Mouse (Mus musculus): Measurements from ENCODE around the gene Gmpr2.

The Gmpr2 gene

GRCm38 (mm10) chr14:55681160-55682117 lies 9.7 kb downstream of the Gmpr2 start, which contains the start of gene Tinf2:
Tinf2 (minus strand) TSS chr14:55681820.
- peak; percentile 93 for DNase-seq (ENCODE audit: low spot score)

GRCm38 (mm10) chr14:55682118-55682493 lies 10.4 kb downstream of the Gmpr2 start:
- no peak for DNase-seq (ENCODE audit: low spot score)

DNA sequence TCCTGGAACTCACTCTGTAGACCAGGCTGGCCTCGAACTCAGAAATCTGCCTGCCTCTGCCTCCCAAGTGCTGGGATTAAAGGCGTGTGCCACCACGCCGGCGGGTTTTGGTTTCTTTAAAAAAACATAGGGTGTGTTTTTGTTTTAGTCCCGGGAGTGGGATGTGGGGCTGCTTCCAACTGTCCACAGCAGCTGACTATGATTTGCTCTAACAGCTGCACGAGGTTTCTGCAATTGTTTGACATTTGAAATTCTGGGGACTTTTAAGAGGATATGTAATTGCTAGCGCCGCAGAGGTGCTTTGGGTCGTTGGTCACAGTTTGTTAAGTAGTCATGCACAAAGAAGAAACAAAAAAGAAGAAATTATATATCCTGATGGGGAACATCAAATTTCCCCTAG lies 17.7 kb downstream of the Gmpr2 start:
- DNase-seq (ENCODE audit: low spot score) = no peak

DNA sequence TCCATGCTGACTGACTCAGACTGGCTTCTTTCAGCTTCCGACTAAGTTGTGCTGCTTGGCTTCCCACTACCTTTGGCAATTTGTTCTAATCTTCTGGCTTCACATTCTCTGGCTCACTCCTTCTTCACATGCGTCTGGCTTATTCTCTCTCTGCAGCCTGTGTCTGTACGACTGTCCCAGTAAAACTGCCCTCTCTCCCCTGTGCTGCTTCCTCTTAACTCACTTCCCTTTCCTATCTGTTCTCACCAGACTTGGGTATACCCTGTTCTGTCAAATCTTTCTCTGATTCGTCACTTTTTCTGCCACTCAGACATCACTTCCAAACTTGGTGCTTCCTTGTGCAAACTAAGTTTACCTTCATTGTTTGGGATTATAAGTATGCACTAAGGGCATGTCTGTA lies 25.5 kb downstream of the Gmpr2 start:
- no peak for DNase-seq (ENCODE audit: low spot score)

- DNase-seq (ENCODE audit: low spot score) = no peak
Measured at GRCm38 (mm10) chr14:55701131-55701530, 29.4 kb downstream of the Gmpr2 start.

DNA sequence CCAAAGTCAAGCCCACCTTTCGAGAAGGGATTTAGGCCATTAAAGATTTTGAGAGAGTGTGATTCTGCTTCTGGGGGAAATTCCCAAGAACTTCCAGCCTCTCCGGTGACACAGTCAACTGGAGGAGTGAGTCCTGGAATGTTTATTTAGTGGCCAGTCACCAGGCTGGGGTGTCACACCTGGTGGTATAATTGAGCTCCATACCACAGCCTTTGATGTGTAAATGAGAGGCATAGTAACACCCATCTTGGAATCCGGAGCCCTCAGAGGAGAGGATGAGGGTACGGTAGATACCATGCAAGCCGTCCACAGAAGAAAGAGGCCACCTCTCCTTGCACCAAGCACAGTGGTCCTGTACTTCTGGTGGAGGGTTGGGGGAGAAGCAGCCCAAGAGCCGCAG lies 31.0 kb downstream of the Gmpr2 start:
- no peak for DNase-seq (ENCODE audit: low spot score)

DNA sequence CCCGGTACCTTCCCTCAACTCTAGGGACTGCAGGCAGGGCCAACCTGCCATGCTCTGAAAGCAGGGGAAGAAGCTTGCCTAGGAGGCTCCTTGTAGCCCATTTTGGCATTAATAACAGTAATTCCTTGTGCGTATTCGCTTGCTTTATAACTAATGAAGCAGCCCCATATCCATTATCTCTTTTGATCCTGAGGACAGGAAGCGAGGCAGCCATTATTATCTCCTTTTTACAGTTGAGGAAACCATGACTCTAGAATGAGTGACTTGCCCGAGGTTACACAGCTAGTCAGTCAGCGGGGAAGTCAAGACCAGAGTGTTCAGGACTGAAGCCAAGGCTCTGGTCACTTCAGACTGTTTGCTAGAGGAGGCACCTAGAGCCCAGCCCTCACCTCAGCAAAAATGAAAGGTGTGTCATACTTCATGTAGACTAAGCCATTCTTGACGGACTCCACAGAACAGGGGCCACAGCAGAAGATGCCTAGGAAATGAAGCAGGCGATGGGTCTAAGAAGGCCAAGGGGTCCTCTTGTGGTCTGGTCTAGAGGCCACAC lies 34.4 kb downstream of the Gmpr2 start:
- DNase-seq (ENCODE audit: low spot score) = no peak

- no peak for DNase-seq (ENCODE audit: low spot score)
Measured at GRCm38 (mm10) chr14:55707397-55707796, 35.7 kb downstream of the Gmpr2 start.

- no peak for DNase-seq (ENCODE audit: low spot score)
Measured at GRCm38 (mm10) chr14:55709509-55709908, 37.8 kb downstream of the Gmpr2 start.

DNA sequence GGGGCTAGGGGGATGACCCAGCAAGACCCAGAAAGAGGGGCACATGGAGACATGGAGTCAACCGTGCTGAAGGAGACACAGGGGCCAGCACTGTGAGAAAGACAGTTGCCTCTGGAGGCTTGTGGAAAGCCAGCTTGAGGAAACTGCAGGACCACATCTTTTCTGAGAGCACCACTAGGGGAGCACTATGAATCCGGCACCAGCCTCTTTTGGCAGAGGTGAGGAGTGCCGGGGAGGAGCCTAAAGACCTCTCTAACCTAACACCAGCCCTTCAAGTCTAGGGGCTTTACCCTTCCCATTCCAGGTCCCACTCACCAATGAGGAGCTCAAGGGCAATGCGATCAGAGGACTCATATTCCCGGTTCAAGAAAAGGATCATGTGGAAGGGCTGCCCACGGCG lies 40.0 kb downstream of the Gmpr2 start:
- no peak for DNase-seq (ENCODE audit: low spot score)

DNA sequence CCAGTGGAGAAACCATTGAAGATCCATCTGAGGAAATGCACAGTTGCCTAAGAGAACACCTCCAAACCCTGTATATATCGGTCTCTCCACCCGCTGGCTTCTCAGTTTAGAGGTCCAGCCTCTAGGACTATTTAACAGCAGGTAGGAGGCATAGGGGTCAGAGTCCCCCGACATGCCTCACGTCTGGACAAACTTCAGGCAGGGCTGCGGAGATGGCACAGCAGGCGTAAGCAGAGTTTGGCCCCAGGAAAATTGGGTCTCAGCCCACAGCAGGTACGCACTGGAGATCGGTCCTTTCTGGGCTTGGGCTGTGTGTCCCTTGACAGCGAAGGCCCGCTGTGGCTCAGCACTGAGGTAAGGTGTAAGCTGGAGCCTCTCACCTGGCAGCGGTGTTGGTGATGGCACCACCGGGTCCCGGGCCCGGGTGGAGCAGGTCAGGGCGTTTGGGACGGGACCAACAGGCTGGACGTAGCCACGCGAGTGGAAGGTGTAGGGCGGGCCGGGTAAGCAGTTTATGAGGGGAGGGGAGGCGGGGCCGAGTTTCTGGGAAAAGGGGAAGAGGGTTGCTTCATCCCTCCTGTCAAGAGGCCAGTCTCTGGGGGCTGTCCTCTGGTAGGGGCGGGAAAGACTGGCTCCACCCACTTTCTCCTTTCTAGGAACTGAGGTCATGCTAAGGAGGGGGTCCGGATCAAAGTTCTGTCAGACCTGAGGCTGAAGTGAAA lies 41.4 kb downstream of the Gmpr2 start:
- DNase-seq (ENCODE audit: low spot score) = no peak

DNA sequence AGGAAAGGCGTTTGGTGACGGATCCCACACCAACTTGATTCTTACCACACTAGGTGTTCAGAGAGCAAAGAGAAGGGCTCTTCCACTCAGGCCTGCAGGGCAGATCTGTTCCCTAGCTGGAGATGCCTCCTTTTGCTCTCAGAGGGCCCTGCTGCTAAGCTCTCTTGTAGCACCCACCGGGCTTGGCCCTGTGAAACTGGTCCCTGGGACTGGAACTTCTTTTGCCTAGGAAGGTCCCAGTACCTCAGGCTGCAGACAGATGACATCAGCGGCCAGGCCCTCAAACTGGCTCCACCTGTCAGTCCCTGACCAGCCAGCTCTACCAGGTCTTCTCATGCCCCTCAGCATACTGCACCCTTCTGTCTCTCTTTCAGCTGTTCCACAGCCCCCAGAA lies 42.0 kb downstream of the Gmpr2 start, which contains the start of gene Tgm1:
Gene Tgm1 (minus strand): TSS at position 198 of the 394 bp plus-strand sequence.
- no peak for DNase-seq (ENCODE audit: low spot score)

DNA sequence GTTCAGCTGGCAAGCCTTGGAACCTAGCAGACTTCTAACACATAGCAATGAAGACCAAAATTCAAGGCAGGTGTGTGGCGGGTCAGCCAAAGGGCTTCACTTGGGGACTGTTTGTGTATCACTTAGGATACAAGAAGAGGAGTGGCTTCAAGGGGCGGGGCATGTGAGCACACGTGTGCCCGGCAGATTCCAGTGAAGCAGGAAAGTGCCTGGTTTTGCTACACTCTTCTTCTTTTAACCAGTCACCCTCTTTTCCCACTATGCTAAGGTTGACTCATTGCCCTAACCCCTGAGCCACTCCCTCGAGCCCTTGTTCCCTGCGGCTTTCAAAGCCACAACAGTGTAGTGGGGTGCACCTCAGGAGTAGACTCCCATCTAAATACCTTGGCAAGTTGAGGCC lies 43.2 kb downstream of the Gmpr2 start:
- no peak for DNase-seq (ENCODE audit: low spot score)

- no peak for DNase-seq (ENCODE audit: low spot score)
Measured at GRCm38 (mm10) chr14:55716271-55716670, 44.5 kb downstream of the Gmpr2 start.

DNA sequence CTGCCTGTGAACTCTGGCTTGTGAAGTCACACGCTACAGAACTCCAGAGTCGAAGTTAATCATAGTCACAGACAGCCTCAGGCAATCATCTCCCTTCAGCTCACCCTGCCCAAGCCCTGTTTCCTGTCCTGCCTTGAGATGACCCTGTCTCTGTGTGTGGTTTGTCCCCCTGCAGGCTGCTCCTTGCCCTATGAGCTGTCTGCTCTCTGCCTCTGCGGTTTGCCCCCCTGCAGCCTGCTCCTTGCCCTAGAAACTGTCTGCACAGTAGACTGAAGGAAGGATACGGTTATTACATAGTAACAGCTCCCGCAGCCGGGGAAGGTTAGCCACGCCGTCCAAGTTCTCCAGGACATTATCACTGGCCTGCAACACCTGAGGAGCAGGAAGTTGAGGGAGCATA lies 45.1 kb downstream of the Gmpr2 start:
- no peak for DNase-seq (ENCODE audit: low spot score)

- DNase-seq (ENCODE audit: low spot score) = no peak
Measured at GRCm38 (mm10) chr14:55719737-55720136, 48.0 kb downstream of the Gmpr2 start.

- no peak for DNase-seq (ENCODE audit: low spot score)
Measured at GRCm38 (mm10) chr14:55720666-55721065, 48.9 kb downstream of the Gmpr2 start.

DNA sequence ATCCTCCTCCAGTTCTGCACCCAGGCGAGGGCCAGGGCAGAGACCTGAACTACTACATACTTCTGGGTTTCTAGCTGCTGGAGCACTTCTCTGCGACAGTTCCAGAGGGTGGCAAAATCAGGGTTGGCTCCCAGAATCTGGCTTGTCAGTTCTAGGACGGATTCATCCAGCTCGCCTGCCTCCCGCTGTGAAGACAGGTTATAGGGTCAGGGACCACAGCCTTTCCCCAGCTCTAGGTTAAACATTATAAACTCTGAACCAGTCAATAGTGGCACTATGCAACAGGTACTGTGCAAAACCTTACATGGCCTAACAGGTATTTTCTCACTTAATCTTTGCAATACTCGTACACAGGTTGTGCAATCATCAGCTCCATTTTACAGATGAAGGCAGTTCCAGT lies 49.3 kb downstream of the Gmpr2 start:
- DNase-seq (ENCODE audit: low spot score) = no peak

DNA sequence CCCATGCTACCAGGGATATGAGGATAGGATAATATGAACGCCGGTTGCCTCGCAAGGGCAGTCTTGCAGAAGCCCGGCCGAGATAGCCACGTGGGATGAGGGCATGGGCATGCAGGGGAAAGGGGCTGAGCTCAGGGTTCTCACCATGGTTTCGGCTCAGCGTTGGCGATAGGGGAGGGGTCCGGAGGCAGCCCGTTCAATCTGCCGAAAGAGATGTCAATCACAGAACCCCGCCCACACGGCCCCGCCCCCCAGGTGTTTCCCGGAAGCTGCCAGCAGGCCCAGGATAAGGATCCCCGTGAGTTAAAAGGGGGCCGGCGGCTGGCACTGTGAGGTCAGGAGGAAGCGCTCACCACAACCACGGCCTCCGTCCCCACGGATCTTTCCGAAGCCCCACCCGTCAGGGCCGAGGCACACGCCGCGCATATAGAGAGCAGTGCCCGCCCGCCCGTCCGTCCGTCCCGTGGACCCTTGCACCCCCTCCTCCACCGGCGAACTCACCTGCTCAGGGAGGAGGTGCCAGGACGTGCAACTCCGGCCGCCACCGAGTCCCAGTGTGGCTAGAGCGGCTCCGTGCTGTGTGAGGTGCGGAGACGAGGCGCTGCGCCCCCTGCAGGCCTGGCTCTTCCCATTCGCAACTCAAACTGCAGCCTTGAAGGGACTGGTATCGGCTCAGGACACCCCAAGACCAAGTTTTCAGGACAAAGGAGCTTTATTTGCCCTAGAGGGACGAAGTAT lies 50.1 kb downstream of the Gmpr2 start, which contains the start of gene Rabggta:
Gene Rabggta (minus strand): TSS at position 564 of the 738 bp plus-strand sequence.
- peak; percentile 91 for DNase-seq (ENCODE audit: low spot score)

GRCm38 (mm10) chr14:55722438-55722945 lies 50.8 kb downstream of the Gmpr2 start:
- DNase-seq (ENCODE audit: low spot score) = no peak

- no peak for DNase-seq (ENCODE audit: low spot score)
Measured at GRCm38 (mm10) chr14:55723433-55723832, 51.7 kb downstream of the Gmpr2 start.

DNA sequence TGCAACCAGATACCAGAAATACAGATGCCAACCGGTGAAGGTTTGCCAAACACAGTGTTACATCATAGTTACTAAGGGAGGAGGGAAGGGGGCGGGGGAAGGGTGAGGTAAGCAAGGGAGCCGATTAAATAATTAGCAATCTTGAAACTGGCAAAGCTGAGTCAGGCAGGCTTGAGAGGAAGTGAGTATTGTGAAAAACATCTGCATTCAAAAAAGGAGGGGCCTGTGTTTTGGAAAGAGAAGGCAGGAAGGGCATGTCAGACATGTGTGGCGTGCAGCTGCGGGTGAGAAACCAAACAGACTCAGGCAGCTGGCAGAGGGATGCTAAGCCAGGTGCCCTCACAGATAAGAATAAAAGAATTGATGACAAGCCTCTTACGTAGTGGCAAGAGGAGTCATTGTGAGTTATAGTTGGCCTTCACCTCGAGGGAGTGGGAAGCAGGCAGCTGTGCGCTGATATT lies 52.7 kb downstream of the Gmpr2 start:
- peak; percentile 36 for DNase-seq (ENCODE audit: low spot score)

Measured in spleen, adult 12 weeks (tissue).